Mouse (Mus musculus) yolk sac, embryonic 10.5 days (tissue): Measurements from ENCODE around the gene Smim13.
"Not testable (repeated sequence)": the region's sequence is repeated elsewhere in the genome, so short reads cannot be mapped to it uniquely, and the experiment has no call there.

Source experiments
- DNase-seq: peaks from one replicate; pipeline ENCODE4 v3.0.0-alpha.2; 2017; ENCODE audit warnings: low spot score

Smim13 gene

DNA sequence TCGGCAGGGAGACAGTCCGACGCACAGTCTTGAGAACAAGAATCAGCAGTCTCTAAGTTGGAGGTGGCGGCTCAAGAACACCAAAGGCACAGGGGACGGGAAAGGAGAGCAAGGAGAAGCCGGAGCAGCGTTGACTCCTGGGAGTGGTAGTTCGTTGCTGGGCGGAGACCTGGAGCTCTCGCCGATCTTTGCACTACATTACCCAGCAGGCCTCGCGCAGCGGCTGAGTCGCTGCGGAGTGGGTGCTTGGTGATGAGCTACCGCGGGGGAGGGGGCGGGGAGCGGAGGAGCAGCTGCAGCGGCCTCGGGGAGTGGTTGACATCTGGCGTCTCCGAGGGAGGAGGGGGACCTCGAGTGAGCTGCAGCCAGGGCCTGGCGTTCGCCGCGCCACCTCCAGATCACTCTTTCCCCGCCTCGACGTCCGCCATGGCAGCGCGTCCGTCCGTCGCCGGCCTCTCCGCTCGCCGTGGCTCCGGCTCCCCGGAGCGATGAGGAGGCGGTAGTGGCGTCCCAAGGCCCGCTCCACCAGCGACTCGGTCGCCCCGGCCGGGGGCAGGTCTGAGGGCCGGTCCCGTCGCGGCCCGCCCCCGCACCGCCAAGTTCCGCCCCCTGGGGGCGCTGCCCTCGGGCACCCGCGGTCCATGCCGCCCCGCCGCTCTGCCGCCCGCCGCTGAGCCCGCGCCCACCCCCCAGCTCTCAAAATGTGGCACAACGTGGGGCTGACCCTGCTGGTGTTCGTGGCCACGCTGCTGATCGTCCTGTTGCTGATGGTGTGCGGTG lies at the start of gene Smim13:
Gene Smim13, plus strand, starts transcription at position 307 of the 780 bp plus-strand sequence.
- peak; percentile 97 for DNase-seq

DNA sequence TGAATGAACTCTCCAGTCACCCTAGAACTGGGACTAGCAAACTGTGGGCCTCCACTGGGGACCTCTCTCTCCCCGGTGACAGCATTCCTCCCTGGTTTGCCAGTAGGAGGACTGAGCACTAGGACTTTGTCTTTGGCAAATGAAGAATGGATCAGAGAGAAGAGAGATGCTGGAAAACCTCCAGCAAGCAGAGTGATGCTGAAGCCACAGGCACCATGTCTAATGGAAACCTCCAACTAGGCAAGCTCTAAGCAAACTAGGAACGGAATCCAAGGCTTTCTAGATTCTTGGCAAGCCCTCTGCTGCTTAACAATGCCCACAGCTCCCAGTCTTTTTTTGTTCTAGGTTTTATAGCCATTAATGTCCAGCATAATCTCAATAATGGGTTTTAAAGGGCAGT lies 48.8 kb upstream of the Smim13 start:
- DNase-seq, result no peak

DNA sequence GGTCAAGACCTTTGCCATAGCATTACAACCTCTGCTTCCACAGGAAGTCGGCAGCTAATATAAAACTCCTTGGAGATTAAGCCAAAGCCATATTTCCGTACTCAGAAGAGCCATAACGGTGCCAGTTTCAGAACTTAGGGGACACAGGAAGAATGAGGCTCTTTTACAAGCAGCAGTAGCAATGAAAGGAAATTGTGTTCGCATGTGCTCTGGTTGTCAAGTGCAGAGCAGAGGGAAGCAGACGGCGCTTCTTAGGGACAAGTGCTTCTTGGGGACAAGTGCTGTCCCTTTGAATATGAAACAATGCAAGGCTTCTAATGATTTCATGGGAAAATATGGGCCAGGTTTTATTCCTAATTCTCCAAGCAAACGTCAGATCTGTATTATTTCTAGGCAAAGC lies 46.4 kb upstream of the Smim13 start:
- no peak for DNase-seq

DNA sequence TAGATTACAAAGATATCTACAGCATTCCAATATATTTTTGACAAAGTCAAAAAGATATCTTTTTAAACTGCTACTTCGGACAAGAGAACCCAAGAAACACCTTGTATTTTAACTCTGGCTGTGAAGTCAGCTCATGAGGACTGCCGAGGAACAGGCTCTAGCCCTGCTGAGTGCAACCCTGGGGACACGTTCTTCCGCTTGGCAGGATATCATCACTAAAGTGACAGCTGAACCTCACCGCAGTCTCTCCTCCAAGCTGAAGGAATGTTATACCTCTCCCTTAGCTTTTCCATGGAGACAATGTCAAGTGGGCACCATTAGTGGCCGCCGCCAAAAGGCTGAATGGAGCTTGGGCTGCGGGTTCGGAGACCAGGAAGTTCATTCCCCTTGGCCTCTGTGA lies 46.0 kb upstream of the Smim13 start:
- DNase-seq, result no peak

DNA sequence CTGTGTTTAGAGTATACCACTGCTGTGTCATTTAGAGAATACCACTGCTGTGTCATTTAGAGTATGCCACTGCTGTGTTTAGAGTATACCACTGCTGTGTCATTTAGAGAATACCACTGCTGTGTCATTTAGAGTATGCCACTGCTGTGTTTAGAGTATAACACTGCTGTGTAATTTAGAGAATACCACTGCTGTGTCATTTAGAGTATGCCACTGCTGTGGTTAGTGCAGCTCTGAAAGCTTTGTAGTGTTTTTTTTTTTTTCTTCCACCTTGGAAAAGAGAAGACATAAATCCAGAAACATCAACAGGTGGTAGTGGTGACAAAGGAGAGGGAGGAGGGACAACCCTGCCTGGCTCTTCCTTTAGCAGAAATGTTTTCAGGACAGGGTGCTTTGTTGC lies 44.1 kb upstream of the Smim13 start:
- not testable (repeated sequence) for DNase-seq

DNA sequence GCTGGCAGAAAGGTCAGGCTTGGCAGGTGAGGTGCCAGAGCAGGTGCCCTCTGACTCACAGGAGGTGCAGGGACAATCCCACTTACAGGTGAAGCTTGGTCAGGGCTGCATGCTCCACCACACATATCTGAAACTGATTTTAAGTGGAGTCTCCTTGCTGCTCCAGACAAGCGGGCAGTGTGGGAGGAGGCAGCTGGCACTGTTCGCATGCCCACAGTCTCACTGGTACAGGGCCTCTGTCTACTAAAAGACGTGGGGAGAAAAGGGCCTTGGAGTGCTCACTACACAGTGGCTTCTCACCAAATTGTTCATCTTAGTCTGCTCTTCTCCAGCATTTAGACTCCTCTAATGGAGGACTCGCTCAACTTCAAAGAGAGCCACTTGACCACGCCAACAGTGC lies 43.4 kb upstream of the Smim13 start:
- no peak for DNase-seq

DNA sequence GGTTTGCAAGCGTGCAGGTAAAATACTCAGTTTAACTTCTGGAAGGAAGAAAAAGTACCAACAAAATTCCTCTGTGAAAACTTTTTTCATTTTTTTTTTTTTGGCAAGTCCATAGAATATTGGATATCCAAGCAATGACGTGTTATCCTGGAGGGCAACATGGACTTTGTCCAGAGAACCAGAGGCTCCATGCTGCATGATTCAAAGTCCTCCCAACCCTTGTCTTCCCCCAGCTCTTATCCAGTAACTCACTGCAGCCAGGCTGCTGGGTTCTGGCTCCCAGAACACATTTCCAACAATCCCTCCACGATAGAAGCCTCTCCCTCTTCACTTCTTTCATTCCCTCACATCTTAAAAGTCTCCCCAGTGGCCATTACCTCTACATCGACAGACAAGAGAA lies 38.4 kb upstream of the Smim13 start:
- DNase-seq, result no peak

DNA sequence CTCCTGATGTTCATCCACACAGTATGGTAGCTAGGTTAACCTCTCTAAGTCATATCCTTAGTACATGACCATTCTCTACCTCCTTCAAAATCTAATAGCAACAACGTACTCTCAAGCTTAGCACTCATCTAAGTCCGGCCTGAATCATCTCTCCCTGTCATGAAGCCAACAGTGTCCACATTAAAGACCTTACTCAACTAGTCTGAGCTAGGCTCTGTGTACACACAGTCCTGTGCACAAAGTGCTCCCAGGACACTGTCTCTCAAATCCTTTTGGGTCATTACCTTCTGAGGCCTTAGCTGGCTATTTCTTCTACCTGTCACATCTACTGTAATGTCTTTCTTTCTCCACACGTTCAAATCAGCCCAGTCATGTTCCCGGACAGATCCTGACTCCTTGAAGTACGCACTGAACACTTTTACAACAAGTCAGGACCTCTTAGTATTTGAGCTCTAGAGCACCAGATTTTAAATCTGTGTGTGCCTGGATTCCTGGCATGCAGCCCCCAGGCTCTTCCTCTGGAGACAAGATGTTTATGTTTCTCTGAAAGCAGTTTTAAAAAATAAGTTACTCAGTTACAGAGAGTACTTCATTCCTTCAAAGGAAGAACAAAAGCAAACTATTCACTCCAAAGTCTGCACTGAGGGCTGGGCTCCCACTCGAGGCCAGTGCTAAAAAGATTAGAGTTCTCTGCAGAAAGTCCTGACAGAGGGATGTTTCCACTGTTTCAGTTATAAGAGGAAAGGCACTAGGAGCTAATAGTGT lies 36.9 kb upstream of the Smim13 start:
- peak; percentile 31 for DNase-seq

DNA sequence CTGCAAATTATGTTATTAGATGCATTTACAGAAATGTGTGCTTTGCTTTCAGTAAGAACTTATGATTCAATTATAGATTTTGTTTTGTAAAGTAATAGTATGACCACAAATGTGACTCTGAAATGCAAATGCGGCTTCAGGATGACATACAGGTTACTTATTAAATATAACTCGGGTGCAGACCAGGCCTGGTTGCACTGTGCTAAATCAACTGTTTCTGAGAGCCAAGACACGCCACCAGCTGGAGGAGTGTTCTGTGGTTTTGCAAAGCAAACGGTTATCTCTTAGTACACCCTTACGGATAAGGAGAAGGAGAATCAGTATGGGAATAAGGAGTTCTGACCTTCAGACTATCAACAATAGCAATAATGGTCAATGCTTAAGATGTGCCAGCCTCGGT lies 34.0 kb upstream of the Smim13 start:
- DNase-seq, result no peak

DNA sequence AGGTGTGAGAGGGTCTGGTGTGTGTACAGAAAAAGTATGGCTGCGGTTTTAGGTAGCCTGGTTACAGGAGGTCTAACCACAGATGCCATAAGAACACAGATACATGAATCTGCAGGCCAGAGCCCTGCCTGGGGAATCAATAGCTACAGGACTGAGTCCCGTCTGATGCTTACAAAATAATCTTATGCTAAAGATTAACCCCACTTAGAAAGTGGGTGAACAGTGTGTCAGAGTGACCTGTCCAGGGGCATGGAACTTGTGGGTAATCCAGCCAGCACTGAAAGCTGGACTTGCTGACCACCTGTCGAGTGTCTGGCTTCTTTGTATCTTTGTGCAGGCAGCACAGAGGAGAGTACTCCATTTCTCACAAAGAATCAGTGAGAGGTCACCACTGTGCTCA lies 33.4 kb upstream of the Smim13 start:
- DNase-seq, result no peak

DNA sequence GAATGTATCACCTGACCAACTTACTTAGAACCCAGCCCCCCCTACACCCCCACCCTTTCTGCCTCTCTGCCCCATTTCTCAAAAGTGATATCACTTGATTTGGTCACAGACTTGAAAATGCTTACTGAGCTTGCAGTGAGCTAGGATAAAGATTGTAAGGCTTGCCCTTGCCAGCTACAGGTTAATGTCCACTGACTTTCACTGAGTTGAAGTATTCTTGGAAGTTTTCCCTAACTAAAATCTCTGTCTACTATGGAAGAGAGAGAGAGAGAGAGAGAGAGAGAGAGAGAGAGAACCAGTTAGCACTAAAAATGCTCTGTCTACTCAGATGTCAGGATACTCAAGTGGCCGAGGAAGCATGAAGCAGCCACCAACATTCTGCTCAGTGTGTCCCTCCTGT lies 30.6 kb upstream of the Smim13 start:
- no peak for DNase-seq

DNA sequence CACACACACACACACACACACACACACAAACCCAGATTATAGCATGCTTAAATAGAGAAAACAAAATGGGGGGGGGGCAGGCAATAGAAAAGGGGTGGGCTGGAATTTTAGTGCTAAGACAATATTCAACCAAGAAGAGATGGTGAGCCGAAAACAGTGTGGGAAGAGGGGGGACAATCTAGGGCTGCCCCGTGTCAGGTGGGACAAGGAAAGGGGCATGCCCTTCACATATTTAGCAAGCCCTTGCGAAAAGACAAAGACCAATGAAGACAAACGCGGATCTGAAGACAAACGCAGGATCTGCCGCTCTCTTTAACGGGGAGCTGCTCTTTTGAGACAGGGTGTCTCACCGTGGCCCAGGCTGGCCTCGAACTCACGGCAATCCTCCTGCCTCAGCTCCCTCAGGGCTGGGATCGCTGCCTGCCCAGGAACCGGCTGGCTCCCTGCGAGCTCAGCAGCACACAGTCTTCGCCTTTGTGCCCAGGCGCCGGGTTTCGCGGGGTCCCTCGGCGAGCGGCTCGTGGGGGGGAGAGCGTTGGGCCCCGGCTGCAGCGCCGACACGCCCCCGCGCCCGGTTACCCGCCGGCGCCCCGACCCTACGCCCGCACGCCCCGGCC lies 29.8 kb upstream of the Smim13 start:
- no peak for DNase-seq

DNA sequence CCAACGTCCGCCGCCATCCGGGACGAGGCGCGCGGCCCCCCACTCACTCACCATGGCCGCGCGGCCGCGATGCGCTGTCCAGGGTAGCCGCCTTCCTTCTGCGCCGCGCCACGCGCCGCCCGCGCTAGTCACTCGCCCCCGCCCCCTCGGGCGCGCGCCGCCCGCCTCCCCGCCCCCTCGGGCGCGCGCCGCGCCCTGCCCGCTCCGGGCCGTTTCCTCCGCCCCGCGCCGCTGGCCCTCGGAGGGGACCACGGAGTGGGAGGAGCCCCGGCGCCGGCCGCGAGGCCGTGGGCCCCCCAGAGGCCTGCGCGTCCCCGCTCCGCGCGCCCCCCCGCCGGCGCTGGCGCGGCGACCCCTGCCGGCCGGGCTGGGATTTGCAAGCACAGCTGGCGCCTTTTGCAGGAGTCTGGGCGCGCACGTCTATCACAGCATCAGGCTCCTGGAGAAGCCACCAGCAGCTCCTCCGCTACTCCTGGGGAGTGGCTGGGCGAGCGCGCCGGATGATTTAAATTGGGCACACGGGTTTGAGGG lies 29.3 kb upstream of the Smim13 start, which contains the start of gene Elovl2:
Gene Elovl2, minus strand, starts transcription at position 102 of the 531 bp plus-strand sequence.
- peak; percentile 85 for DNase-seq

DNA sequence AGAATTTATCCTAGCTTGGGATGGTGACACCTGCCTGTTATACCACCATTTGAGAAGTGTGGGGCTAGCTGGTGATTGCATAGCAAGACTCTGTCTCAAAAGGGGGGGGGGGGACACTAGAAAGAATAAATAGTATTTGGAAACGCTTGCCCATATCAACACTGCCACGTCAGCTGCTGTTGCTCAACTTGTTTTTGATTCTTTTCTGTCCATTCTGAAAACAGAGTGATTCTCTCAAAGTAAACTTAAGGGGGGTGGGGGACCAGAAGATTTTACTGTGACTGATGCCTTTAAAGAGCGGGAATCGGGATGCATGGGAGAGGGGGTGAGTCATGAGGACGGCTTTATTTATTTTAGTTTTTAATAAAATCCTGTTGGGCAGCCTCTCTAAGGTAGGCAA lies 23.1 kb upstream of the Smim13 start:
- DNase-seq, result no peak

DNA sequence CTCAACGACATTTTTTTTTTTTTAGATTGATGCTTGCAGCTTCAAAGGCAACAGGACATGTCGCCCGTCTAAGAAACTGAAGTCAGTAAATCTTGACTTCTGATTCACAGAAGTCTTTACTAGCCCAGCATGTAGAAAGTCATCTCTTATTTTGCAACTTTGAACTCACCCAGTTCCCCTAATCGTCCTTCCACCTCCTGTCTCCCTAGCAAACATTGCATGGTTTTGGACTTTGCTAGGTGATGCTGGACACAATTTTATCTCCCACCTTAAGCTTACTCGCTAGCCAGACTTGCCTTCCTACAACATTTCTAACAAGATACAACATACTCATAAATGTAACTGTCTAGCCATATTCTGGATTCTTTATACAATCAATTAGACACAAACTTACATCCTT lies 21.6 kb upstream of the Smim13 start:
- DNase-seq, result no peak

DNA sequence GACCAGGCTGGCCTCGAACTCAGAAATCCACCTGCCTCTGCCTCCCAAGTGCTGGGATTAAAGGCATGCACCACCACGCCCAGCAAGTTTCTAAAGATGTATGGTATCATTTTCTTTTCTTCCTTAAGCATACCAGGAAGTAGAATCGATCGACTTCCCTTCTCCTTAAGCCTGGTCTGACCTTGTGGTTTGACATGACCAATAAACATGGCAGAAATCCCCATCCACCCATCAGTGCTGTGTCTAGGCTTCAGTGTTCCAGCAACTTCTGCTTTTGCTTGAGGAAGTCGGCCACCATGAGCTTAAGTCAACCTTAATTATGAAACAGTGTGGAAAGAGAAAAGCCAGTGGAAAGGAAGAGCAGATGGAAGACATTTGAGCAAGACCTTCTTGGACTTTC lies 19.4 kb upstream of the Smim13 start:
- DNase-seq, result no peak

DNA sequence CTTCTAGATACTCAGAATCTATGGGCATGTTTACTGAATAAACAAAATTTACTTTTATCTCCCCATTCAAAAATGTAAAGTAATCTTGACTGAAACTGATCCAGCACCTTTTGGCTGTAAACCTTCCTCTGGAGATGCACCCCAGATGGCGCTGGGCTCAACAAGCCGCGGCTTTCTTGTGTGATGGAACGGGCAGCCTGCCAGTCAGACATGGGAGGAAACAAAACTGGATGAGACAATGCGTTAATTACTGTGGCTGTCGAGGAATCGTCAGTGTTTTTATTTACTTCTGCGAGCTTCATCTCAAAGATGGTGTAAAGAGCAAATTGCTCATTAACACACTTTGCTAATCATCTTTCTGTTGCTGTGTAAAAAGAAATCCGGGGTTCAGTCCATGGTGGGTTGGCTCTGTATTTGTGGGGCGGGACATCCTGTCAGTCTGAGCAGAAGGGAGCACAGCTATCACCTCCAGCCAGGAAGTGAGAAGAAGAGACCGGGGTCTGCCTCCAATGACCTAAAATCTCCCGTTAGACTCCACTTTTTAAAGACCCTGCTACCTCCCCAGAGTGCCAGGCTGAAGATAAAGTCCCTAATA lies 18.2 kb upstream of the Smim13 start:
- DNase-seq, result no peak

DNA sequence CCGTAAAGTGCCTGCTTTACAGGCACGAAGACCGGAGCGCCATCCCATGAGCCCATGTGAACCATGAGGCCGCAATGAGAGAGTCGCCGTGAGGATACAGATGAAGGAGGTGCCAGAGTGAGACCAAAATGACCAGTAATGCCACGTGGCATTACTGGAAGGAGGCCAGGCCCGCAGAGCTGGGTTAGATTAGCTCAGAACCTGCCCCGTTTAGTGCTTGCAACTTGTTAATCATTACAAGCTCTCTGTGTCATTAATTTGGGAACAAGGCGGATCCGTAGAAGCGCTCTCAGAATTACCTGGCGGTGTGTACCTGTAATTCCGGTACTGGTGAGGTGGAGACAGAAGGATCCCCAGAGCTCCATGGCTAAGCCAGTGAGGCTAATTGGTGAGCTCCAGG lies 17.4 kb upstream of the Smim13 start:
- DNase-seq, result no peak

DNA sequence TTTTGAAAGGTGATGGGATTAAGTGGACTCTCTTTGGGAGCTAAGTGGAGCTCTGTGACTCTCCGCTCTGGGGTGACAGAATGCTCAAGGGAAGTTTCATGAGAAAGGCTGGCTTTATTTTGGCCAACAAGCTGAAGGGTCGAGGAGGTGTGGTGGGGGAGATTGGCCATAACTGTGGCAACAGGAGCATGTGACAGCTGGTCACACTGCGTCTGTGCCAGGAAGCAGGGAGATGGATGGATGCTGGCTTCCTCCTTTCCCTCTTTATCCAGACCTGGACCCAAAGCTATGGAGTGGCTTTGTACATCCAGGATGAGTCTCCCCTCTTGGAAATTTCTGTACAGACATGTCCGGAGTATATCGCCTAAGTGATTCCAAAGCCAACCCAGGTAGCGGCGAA lies 16.4 kb upstream of the Smim13 start:
- DNase-seq, result no peak

DNA sequence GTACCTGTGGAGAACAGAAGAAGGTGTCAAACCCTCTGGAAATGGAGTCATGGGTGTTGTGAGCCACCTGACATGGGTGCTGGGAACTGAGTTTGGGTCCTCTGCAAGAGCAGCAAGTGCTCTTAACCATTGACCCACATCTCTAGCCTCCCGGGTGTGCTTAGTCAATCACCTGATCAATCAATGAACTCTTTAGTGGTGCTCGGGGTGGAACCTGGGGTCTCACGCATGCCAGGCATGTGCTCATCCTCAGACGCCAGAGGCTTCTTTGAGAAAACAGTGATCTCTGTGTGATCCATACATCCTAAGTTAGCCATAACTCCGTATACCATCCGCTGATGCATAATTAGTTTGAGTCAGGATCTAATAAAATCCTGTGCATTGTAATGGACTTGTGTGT lies 14.5 kb upstream of the Smim13 start:
- DNase-seq, result no peak

DNA sequence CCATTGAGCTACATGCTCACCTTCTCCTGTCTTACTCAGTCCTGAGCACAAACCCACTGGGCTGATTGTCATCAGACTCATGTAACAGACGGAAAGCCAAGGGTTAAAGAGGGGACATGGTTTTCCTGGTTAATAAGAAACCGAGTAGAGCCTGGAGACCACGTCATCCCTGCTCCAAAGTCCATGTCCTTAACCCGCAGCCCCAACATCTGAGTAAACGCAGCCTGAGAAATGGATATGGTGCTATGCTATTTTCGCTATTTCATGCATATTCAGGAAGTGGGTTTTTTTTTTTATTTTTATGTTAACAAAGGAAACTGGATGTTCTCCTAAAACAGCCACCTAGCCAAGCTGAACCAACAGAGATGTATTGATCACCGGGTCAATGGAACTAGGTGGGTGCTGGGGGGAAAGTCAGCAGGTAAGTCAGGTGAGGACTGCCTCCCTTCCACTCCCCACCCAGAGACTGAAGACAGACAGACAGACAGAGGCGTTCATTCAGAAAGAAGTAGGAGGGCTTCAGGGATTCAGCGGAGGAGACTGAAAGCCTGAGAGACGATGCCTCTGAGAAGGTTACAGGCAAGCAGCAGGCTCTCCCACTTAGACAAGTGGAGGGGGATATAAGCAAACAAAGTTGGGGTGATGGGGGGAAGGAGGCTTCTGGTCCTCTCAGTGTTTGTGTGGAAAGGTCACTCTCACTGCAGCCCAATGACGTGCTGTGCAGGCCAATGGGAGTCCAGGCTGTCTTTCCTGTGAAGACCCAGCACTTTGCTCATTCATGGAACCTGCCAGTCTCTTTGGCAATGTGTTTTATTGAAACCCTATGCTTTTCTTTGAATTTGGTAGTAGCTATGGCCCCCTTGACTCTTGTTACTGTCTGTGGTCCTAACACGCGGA lies 13.6 kb upstream of the Smim13 start:
- peak; percentile 81 for DNase-seq
